Mouse (Mus musculus) right cerebral cortex, adult 18-20 months (tissue): ENCODE measurements around the gene Zfp385c.

Experiments used
- DNase-seq: peaks from one replicate; pipeline ENCODE4 v3.0.0; 2022; ENCODE audit warnings: mixed read lengths

Zfp385c gene

GRCm38 (mm10) chr11:100692164-100692616 is at the start of gene Zfp385c:
Gene Zfp385c (minus strand): TSS chr11:100692455.
- DNase-seq: no peak

- no peak for DNase-seq
Measured at GRCm38 (mm10) chr11:100741348-100741747, 49.1 kb upstream of the Zfp385c start.

DNA sequence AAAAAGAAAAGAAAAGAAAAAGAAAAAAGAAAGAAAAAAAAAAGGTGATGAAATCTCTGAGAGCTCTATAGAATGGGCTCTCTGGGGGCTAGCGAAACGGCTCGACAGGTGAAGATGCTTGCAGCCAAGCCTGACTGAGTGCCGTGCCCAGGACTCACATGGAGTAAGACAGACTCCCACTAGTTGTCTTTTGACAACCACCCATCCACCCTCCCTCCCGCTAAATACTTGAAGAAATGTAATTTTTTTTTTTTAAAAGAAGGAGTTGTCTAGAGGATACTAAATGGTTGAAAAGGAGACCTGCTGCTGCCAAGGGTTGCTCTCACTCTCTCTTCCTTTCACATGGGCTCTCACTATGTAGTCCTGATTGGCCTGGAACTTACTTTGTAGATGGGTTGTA is 46.5 kb upstream of the Zfp385c start:
- no peak for DNase-seq

- peak; percentile 100 for DNase-seq
Measured at GRCm38 (mm10) chr11:100738066-100738604, 45.9 kb upstream of the Zfp385c start, which contains the start of gene Rab5c. Gene Rab5c (minus strand): TSS chr11:100738215.

DNA sequence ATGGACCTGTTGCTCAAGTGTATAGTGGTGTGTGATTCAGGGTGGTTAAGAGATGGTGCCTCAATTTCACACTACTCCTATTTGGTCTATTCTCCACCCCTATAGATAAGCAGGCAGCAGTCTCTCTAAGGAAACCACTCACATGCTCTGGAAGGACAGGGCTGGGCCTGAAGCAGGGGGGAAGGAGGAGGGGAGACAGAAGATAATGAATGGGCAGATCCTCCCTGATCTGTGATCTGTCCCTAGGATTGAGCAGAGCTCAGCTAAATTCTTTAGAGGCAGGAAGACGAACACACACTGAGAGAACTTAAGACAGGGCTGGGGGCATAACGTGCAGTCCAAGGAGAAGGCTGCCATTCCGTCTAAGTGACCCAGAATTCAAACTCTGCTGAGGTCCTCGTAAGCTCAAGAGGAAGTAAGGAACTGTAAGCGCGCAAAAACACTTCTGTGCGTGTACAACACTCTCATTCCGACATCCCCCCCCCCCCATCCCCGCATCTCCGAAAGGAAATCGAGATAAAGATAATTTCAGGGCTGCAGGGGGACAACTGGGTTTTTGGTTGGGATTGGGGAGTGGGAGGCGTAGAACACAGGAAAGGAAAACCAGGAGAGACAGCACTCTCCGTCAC is 45.0 kb upstream of the Zfp385c start:
- no peak for DNase-seq

- no peak for DNase-seq
Measured at GRCm38 (mm10) chr11:100736746-100737080, 44.5 kb upstream of the Zfp385c start.

- DNase-seq: no peak
Measured at GRCm38 (mm10) chr11:100735954-100736745, 43.9 kb upstream of the Zfp385c start.

GRCm38 (mm10) chr11:100735134-100735865 is 43.0 kb upstream of the Zfp385c start:
- DNase-seq: no peak

- DNase-seq: no peak
Measured at GRCm38 (mm10) chr11:100730477-100731205, 38.4 kb upstream of the Zfp385c start.

- DNase-seq: no peak
Measured at GRCm38 (mm10) chr11:100729976-100730375, 37.7 kb upstream of the Zfp385c start.

GRCm38 (mm10) chr11:100728601-100729000 is 36.3 kb upstream of the Zfp385c start:
- DNase-seq: no peak

GRCm38 (mm10) chr11:100727201-100727600 is 34.9 kb upstream of the Zfp385c start:
- DNase-seq: no peak

GRCm38 (mm10) chr11:100724919-100725512 is 32.8 kb upstream of the Zfp385c start:
- no peak for DNase-seq

DNA sequence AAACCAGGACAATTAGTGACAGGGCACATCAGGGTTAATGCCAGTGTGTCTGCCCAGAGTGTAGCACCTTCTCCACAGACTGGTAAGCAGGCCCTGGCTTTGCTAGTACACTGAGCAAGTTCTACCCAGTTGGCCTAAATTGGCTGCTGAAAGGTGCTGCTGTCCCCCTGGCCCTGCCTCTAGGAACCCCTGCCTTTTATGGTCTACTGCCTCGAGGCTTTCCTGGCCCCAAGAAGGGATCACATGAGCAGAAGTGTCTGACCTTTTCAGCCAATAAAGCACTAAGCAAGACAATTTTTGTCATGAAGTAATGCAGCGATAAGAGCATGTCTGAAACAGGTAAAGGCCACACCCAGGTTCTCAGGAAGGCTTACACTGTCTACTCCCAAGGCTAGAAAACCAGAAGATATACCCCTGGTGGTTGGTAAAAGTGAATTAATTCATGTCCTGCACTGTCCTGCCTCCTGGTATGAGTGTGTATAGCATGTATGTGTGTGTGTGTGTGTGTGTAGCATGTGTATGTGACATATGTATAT is 30.3 kb upstream of the Zfp385c start:
- DNase-seq: no peak

- DNase-seq: no peak
Measured at GRCm38 (mm10) chr11:100721776-100722492, 29.7 kb upstream of the Zfp385c start.

GRCm38 (mm10) chr11:100721254-100721653 is 29.0 kb upstream of the Zfp385c start:
- no peak for DNase-seq

DNA sequence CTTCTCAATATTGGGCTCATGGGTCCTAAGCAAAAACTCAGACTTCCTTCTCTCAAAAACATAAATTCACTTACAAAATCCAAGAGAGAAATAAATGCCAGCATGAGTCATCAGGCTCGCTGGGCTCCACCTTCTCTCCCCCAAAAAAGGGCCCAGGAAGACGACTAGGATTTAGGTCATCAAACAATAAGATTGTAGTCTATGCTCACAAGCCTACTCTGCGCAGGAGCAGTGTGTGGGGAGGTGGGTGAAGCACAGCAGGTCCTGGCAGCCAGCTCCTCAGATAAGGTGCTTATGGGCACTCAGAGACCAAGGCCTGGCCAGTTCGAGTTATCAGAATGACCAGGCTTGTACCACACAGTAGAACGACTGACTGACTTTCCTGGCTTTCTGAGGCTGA is 28.1 kb upstream of the Zfp385c start:
- DNase-seq: peak; percentile 63

- DNase-seq: no peak
Measured at GRCm38 (mm10) chr11:100719893-100720292, 27.6 kb upstream of the Zfp385c start.

- DNase-seq: peak; percentile 65
Measured at GRCm38 (mm10) chr11:100719312-100719711, 27.1 kb upstream of the Zfp385c start.

- no peak for DNase-seq
Measured at GRCm38 (mm10) chr11:100718866-100719265, 26.6 kb upstream of the Zfp385c start.

DNA sequence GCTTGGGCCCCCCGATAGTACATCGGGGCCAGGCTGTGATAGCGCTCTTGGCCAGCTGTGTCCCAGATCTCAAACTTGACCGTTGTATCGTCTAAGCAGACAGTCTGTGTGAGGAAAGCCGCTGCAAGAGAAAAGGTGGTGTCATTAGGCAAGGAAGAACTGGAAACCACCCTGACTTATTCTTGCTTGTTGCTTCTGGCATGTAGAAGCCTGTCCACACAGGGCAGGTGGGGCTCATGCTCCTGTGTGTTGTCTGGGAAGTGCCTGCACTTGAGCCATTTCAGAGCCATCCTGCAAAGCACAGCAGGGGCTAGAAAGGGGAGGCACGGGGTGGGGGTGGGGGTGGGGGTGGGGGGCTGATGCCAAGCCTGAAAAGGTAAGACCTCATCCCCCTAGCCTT is 26.2 kb upstream of the Zfp385c start:
- DNase-seq: no peak
